Mouse (Mus musculus) embryonic fibroblast, embryonic 13.5 days (primary cell): ENCODE data around the gene Prkag2. TPM values are rescaled to one million over a fixed set of nuclear protein-coding genes. Genes with fewer than 3 reads are reported as not detected.
A peak's percentile ranks its signal among the peaks of the same experiment; 100 is the strongest.

Source experiments
- H3K27ac ChIP-seq: 2 replicates; pipeline ENCODE4 v1.5.1; 2012; ENCODE audit warnings: low read length, control low read depth, inconsistent platforms; ENCODE audit not compliant: insufficient read depth
- H3K4me1 ChIP-seq: 2 replicates; pipeline ENCODE4 v1.6.1; 2011; ENCODE audit warnings: low read length; ENCODE audit not compliant: control insufficient read depth, insufficient read depth
- H3K4me3 ChIP-seq: 2 replicates; pipeline ENCODE4 v1.5.1; 2011; ENCODE audit warnings: mild to moderate bottlenecking, control low read depth, low read length; ENCODE audit not compliant: insufficient read depth
- CTCF ChIP-seq: IDR thresholded peaks from 2 replicates; pipeline ENCODE4 v1.5.1; 2011; ENCODE audit warnings: mild to moderate bottlenecking, control low read depth, low read length, moderate library complexity, borderline replicate concordance; ENCODE audit not compliant: insufficient read depth
- POLR2A ChIP-seq: IDR thresholded peaks from 2 replicates; pipeline ENCODE4 v1.6.1; 2011; ENCODE audit warnings: low read depth, mild to moderate bottlenecking, control low read depth, low read length, moderate library complexity
- polyA plus RNA-seq: library from polyadenylated mRNA; stranded (reverse); fragments of >200 nt; gene quantifications from 2 replicates; pipeline ENCODE4 v1.2.4, GENCODE M21; 2011; ENCODE audit warnings: low read depth; ENCODE audit not compliant: missing spikeins, insufficient read length

The Prkag2 gene
- polyA plus RNA-seq, 1 experiment, result 39.6 TPM

DNA sequence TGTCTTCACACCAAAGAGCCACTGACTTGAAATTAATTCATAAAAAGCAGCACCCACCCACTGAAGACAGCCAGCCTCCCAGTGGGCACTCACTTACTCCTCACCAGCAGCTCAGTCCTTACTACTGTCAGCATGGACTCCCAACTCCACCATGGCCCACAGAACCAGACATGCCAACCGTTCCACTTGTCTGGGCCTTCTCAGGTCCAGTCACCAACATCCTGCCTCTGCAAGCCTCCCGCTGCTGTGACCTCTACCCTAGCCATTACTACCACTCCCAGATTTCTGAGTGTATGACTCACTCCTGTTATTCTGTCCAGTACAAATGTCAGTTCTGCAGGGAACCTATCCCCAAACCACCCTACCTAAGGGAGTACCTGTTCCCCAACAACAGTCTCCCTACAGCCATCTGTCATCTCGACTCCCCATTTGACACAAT, 279.0 kb downstream of the Prkag2 start:
- Histone ChIP-seq H3K27ac (peak overlapping the region; percentile 64), H3K4me3 (no peak overlapping the region), H3K4me1 (peaks cover 26% of the 10 kb centered on the region)
- TF ChIP-seq POLR2A (no peak; the same call in 1 of the 2 replicates), CTCF (no peak)

DNA sequence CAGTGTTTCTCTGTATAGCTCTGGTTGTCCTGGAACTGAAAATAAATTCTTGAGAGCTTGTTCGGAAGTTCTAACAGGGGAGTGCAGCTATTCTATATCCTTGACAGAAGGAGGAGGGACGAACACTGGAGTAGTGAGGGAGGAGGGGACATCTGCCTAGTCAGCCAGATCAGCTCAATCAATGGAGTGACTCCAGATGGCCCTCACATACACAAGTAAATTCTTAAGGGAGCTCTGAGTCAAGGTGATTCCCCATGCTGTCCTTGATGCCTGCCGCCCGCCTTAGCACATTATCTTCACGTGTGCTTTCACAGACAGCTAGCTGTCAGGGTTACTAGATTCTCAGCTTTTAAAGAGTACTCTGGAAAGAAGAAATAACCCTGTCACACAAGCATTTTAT, 279.8 kb downstream of the Prkag2 start:
- no peak overlapping the region for H3K4me3 ChIP-seq
- H3K27ac ChIP-seq, result peak overlapping the region; percentile 64; the same call in 1 of the 2 replicates
- peaks cover 21% of the 10 kb centered on the region for H3K4me1 ChIP-seq
- no peak for TF ChIP-seq CTCF
- no peak for TF ChIP-seq POLR2A

DNA sequence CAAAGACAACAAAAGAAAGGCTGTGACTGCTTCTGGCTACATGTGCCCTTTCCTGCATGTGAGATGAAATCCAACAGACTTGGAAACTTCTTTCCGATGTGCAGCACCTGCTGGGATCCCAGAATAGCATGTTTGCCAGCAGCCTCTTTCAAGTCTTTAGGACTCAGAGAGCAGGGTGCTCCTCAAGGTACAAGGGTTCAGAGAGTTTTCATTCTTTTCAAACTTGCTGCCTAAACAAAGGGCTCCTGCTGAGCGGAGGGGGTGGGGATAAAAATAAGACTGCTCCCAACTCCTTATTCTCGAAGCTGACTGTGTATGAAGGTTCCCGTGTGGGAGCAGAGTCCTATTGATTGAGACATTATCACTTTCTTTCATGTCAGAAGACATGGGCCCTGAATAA, 283.3 kb downstream of the Prkag2 start:
- Histone ChIP-seq H3K4me3 (no peak overlapping the region), H3K27ac (no peak overlapping the region), H3K4me1 (peaks cover 18% of the 10 kb centered on the region)
- TF ChIP-seq CTCF, result no peak
- TF ChIP-seq POLR2A, result no peak

DNA sequence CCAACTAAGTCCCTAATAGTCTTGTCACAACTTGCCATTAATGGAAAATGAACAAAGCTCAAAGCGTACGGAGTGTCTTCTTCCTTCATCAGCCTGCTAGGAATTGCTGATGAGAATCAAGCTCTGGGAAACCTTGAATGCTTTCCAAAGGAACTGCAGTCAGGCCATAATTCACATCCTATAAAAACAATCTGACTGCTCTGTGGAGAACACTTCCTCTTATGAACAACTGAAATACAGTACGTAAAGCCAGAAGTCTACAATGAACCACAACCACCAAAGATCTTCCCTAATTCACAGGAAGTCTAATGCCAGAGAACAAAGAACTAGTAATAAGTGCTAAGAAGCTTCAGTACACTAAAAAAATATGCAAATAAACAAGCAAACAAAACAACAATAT, 286.5 kb downstream of the Prkag2 start:
- Histone ChIP-seq H3K4me1 (peaks cover 6% of the 10 kb centered on the region; the same call in 1 of the 2 replicates), H3K4me3 (no peak overlapping the region), H3K27ac (no peak overlapping the region)
- no peak for TF ChIP-seq CTCF
- no peak for TF ChIP-seq POLR2A

DNA sequence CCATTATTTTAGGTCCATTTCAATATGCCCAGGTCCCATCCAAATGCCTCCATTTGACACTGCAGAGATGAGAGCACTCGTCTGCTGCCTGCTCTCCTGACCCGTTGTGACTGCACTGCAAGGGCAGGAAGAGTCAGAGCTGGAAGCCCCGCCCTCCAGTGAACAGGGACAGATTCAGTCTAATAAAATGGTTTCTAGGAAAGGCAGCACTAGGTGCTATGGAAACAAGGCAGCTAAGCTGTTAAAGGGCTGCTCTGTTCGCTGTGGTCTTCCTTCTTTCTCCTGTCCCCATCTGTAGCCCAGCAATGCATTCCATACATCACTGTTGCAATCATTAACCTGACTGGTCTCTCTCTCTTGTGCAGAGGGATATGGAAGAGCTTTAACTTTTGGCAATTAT, 287.4 kb downstream of the Prkag2 start:
- Histone ChIP-seq H3K27ac (no peak overlapping the region), H3K4me3 (no peak overlapping the region), H3K4me1 (peaks cover 6% of the 10 kb centered on the region; the same call in 1 of the 2 replicates)
- TF ChIP-seq POLR2A (no peak), CTCF (no peak)

Other genes with a start within 250 kb of the Prkag2 start
- gene Galntl5, start 80.8 kb upstream of the Prkag2 start, polyA plus RNA-seq, result not detected in 2 replicates
- 22.0 and 23.3 TPM in 2 replicates for gene Galnt11, start 121.3 kb upstream of the Prkag2 start, polyA plus RNA-seq
- not detected in 2 replicates for gene E130116L18Rik, start 122.5 kb upstream of the Prkag2 start, polyA plus RNA-seq